Mouse (Mus musculus): ENCODE data around the gene Arhgef10l. TPM values are rescaled to one million over a fixed set of nuclear protein-coding genes. Genes with fewer than 3 reads are reported as not detected.
"Not testable (repeated sequence)": the region's sequence is repeated elsewhere in the genome, so short reads cannot be mapped to it uniquely, and the experiment has no call there.

Gene Arhgef10l
- polyA plus RNA-seq, 1 experiment from 2014 or later = 23.6 TPM

DNA sequence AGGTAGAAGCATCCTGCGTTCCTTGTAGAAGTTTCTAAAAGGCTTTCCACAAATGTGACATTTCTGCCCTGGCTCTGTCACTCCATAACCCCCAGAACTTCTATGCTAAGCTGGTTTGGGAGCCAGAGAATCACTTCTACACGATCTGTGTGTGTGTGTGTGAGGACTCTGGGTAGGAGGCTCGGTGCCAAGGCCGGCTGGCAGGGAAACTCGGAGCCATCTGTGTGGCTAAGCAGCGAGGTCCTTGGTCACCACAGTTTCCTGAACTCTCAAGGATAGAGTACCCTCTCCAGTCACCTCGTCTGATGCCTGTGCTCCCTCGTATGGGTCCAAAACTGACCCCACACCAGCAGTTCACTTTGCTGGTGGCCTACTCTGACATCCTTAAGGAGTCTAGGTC, 86.2 kb downstream of the Arhgef10l start:
- WGBS = 94% methylated on average over 8 of the region's 8 CpGs
- Histone ChIP-seq H3K4me1 (replicated peaks; ENCODE audit: control insufficient read depth, insufficient read depth, low read length) (no peaks in the 10 kb centered on the region), H3K27me3 (ENCODE audit: control insufficient read depth, insufficient read depth, low read length) (no peaks in the 10 kb centered on the region), H3K9me3 (ENCODE audit: control insufficient read depth, low read length) (no peaks in the 10 kb centered on the region), H3K36me3 (ENCODE audit: control insufficient read depth, insufficient read depth, low read length) (peaks cover 5% of the 10 kb centered on the region; the same call in 1 of the 2 replicates), H3K27ac (ENCODE audit: low read depth, low read length) (no peak overlapping the region), H3K9ac (ENCODE audit: low read length) (no peak overlapping the region), H3K4me2 (ENCODE audit: low read depth, low read length, severe bottlenecking) (no peak overlapping the region), H3K4me3 (ENCODE audit: low read depth, low read length) (no peak overlapping the region)
- no peak for ATAC-seq (replicated peaks; ENCODE audit: low FRiP score)
- DNase-seq (ENCODE audit: low spot score) = no peak

DNA sequence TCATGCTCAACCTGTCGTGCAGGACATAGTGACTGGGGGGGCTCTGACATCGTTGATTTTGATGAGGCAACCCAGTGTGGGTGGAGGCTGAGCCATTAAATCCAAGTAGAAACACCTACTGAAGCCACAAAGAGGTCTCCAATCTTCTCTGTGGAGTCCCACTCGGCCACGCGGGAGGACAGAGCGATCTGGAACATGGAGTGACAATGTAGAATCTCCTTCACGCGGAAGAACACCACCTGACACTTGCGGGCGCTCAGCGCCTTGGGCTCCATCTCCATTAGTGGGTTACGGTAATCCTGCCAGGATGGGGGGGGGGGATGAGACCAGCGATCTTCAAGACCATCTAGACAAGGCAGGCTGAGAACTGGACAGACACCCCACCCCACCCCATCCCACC, 86.7 kb downstream of the Arhgef10l start:
- no peak for DNase-seq (ENCODE audit: low spot score)
- peaks cover 5% of the 10 kb centered on the region; the same call in 1 of the 2 replicates for H3K36me3 ChIP-seq (ENCODE audit: control insufficient read depth, insufficient read depth, low read length)
- H3K4me3 ChIP-seq (ENCODE audit: low read depth, low read length) = no peak overlapping the region
- no peak overlapping the region for H3K27ac ChIP-seq (ENCODE audit: low read depth, low read length)
- no peak overlapping the region for H3K4me2 ChIP-seq (ENCODE audit: low read depth, low read length, severe bottlenecking)
- H3K4me1 ChIP-seq (replicated peaks; ENCODE audit: control insufficient read depth, insufficient read depth, low read length) = no peaks in the 10 kb centered on the region
- H3K9me3 ChIP-seq (ENCODE audit: control insufficient read depth, low read length) = no peaks in the 10 kb centered on the region
- no peak for ATAC-seq (replicated peaks; ENCODE audit: low FRiP score)
- WGBS = 96% methylated on average over 13 of the region's 13 CpGs
- H3K9ac ChIP-seq (ENCODE audit: low read length) = no peak overlapping the region
- H3K27me3 ChIP-seq (ENCODE audit: control insufficient read depth, insufficient read depth, low read length) = no peaks in the 10 kb centered on the region

DNA sequence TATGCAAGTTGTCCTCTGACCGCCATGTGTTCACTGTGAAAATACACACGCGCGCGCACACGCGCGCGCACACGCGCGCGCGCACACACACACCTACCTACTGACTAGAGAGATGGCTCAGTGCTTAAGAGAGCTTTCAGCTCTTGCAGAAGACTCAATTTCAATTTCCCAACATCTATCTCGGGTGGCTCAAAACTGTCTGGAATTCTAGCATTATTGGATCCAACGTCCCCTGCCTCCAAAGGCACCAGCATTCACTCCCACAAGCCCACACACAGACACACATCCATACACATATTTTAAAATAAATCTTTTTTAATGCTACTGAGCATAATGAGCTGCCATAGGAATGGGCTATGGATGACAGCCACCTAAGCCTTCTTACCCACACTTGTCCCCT, 89.2 kb downstream of the Arhgef10l start:
- 97% methylated on average over 16 of the region's 16 CpGs for WGBS

DNA sequence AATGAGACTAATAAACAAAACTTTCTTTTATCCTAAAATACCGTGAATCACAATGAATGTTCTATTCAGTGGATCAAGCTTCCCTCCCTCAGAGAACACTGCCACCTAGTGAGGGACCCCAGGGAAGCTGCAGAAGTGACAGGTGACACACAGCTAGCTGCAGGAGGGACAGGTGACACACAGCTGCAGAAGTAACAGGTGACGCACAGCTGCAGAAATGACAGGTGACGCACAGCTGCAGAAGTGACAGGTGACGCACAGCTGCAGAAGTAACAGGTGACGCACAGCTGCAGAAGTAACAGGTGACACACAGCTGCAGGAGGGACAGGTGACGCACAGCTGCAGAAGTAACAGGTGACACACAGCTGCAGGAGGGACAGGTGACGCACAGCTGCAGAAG, 90.9 kb downstream of the Arhgef10l start:
- not testable (repeated sequence) for H3K4me2 ChIP-seq (ENCODE audit: low read depth, low read length, severe bottlenecking); H3K27ac ChIP-seq (ENCODE audit: low read depth, low read length); ATAC-seq (replicated peaks; ENCODE audit: low FRiP score); H3K9me3 ChIP-seq (ENCODE audit: control insufficient read depth, low read length); H3K36me3 ChIP-seq (ENCODE audit: control insufficient read depth, insufficient read depth, low read length); H3K4me1 ChIP-seq (replicated peaks; ENCODE audit: control insufficient read depth, insufficient read depth, low read length); DNase-seq (ENCODE audit: low spot score); H3K9ac ChIP-seq (ENCODE audit: low read length); H3K4me3 ChIP-seq (ENCODE audit: low read depth, low read length); H3K27me3 ChIP-seq (ENCODE audit: control insufficient read depth, insufficient read depth, low read length)
- WGBS = 91% methylated on average over 7 of the region's 7 CpGs

More for the DNA sequence above, 89.2 kb downstream of the Arhgef10l start:
- no peak overlapping the region for H3K4me3 ChIP-seq (ENCODE audit: low read depth, low read length)
- no peak for DNase-seq (ENCODE audit: low spot score)
- H3K4me1 ChIP-seq (replicated peaks; ENCODE audit: control insufficient read depth, insufficient read depth, low read length) = no peaks in the 10 kb centered on the region
- H3K9me3 ChIP-seq (ENCODE audit: control insufficient read depth, low read length) = no peaks in the 10 kb centered on the region
- no peak overlapping the region for H3K4me2 ChIP-seq (ENCODE audit: low read depth, low read length, severe bottlenecking)
- no peak overlapping the region for H3K9ac ChIP-seq (ENCODE audit: low read length)
- no peak for ATAC-seq (replicated peaks; ENCODE audit: low FRiP score)
- peaks cover 5% of the 10 kb centered on the region; the same call in 1 of the 2 replicates for H3K36me3 ChIP-seq (ENCODE audit: control insufficient read depth, insufficient read depth, low read length)
- H3K27me3 ChIP-seq (ENCODE audit: control insufficient read depth, insufficient read depth, low read length) = no peaks in the 10 kb centered on the region
- H3K27ac ChIP-seq (ENCODE audit: low read depth, low read length) = no peak overlapping the region

DNA sequence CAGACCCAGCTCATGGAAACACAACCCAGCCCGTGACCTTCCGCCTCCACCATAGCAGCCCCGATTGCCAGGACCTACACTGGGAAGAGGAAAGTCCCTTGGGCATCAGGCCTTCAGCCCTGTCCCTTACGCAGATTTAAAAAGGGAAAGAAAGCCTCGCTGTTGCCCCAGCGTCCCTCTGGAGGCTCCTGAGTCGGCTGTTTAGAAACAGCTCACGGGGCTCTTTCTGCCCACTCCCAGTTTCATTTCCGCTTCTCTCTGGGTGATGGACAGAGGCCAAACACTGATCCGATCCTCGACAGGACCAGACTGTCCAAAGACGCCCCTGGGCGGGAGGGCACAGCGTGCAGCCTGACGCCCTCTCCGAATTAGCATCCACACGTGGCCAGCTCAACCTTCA, 93.4 kb downstream of the Arhgef10l start:
- H3K4me2 ChIP-seq (ENCODE audit: low read depth, low read length, severe bottlenecking) = no peak overlapping the region
- WGBS = 91% methylated on average over 17 of the region's 17 CpGs
- no peak overlapping the region for H3K4me3 ChIP-seq (ENCODE audit: low read depth, low read length)
- no peak for ATAC-seq (replicated peaks; ENCODE audit: low FRiP score)
- H3K27me3 ChIP-seq (ENCODE audit: control insufficient read depth, insufficient read depth, low read length) = no peaks in the 10 kb centered on the region
- no peaks in the 10 kb centered on the region for H3K9me3 ChIP-seq (ENCODE audit: control insufficient read depth, low read length)
- peaks cover 10% of the 10 kb centered on the region for H3K36me3 ChIP-seq (ENCODE audit: control insufficient read depth, insufficient read depth, low read length)
- no peak for DNase-seq (ENCODE audit: low spot score)
- no peak overlapping the region for H3K9ac ChIP-seq (ENCODE audit: low read length)
- no peak overlapping the region for H3K27ac ChIP-seq (ENCODE audit: low read depth, low read length)
- no peaks in the 10 kb centered on the region for H3K4me1 ChIP-seq (replicated peaks; ENCODE audit: control insufficient read depth, insufficient read depth, low read length)

DNA sequence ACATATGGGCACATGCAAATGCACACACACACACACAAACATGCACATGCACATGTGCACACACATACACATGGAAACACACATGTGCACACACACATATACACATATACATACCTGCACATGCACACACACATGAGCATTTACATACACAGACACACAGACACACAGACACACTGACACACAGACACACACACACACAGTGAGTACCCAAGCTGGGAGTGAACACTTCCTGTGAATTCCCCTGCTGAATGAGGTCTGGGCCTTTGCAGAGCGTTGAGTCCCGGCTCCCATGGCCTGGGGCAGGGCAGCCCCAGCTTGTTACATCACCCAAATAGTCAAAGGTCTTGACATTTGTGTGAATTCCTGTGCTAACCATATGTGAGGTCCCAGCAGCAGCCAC, 96.4 kb downstream of the Arhgef10l start:
- Histone ChIP-seq H3K4me2 (ENCODE audit: low read depth, low read length, severe bottlenecking) (no peak overlapping the region), H3K4me3 (ENCODE audit: low read depth, low read length) (no peak overlapping the region), H3K36me3 (ENCODE audit: control insufficient read depth, insufficient read depth, low read length) (peaks cover 11% of the 10 kb centered on the region), H3K9me3 (ENCODE audit: control insufficient read depth, low read length) (no peaks in the 10 kb centered on the region), H3K9ac (ENCODE audit: low read length) (no peak overlapping the region), H3K27me3 (ENCODE audit: control insufficient read depth, insufficient read depth, low read length) (no peaks in the 10 kb centered on the region), H3K27ac (ENCODE audit: low read depth, low read length) (no peak overlapping the region), H3K4me1 (replicated peaks; ENCODE audit: control insufficient read depth, insufficient read depth, low read length) (no peaks in the 10 kb centered on the region)
- ATAC-seq (replicated peaks; ENCODE audit: low FRiP score) = no peak
- WGBS = 89% methylated on average over 2 of the region's 2 CpGs
- DNase-seq (ENCODE audit: low spot score) = no peak

DNA sequence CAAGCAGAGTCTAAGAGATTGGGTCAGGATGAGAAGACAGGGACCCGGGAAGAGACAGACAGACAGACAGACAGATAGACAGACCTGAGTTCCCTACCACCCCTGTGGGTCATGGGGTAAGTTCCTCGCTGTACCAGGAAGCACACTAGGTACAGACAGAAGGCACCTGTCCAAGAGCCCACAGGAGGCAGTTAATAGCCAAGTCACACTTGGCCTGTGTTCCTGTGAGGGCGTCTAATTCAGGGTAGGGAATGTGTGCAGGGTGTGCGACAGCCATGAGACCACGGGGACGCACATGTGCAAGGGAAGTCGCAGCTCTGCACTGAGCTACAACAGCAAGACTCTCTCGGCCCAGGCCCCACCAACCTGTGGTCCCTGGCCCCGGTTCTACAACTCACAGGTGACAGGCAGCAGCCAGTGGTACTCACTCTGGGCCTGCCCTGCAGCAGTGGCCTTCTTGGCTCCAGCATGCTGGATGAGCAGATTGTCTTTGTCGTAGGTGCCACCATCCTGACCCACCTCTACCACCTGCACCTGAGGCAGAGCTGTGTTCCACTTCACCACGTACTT, 97.8 kb downstream of the Arhgef10l start:
- no peak overlapping the region for H3K4me2 ChIP-seq (ENCODE audit: low read depth, low read length, severe bottlenecking)
- H3K27me3 ChIP-seq (ENCODE audit: control insufficient read depth, insufficient read depth, low read length) = no peaks in the 10 kb centered on the region
- 96% methylated on average over 11 of the region's 11 CpGs for WGBS
- no peak overlapping the region for H3K4me3 ChIP-seq (ENCODE audit: low read depth, low read length)
- DNase-seq (ENCODE audit: low spot score) = no peak
- no peak overlapping the region for H3K27ac ChIP-seq (ENCODE audit: low read depth, low read length)
- peaks cover 11% of the 10 kb centered on the region for H3K36me3 ChIP-seq (ENCODE audit: control insufficient read depth, insufficient read depth, low read length)
- H3K9me3 ChIP-seq (ENCODE audit: control insufficient read depth, low read length) = no peaks in the 10 kb centered on the region
- ATAC-seq (replicated peaks; ENCODE audit: low FRiP score) = no peak
- no peaks in the 10 kb centered on the region for H3K4me1 ChIP-seq (replicated peaks; ENCODE audit: control insufficient read depth, insufficient read depth, low read length)
- H3K9ac ChIP-seq (ENCODE audit: low read length) = no peak overlapping the region

DNA sequence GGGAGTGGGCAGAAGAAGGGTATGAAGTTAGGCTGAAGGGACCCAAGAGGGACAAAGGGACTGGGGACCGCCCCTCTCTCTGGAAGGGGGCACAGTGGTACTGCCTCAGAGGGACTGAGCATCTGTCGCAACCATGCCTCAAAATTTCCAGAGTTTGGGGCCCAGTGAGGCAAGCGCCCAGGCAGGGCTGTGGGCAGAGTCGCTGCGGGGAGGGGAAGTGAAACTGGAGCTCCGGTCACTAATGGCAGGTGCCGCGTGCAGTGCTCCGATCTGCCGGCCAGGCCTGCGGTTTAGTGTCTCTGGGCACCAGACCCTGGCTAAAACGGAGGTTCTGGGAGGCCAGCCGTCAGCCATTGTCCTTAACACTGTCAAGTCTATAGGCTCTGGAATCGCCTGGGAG, 99.0 kb downstream of the Arhgef10l start:
- Histone ChIP-seq H3K9ac (ENCODE audit: low read length) (no peak overlapping the region), H3K36me3 (ENCODE audit: control insufficient read depth, insufficient read depth, low read length) (peaks cover 23% of the 10 kb centered on the region), H3K27ac (ENCODE audit: low read depth, low read length) (no peak overlapping the region), H3K9me3 (ENCODE audit: control insufficient read depth, low read length) (no peaks in the 10 kb centered on the region; the same call in 1 of the 2 replicates), H3K27me3 (ENCODE audit: control insufficient read depth, insufficient read depth, low read length) (no peaks in the 10 kb centered on the region), H3K4me2 (ENCODE audit: low read depth, low read length, severe bottlenecking) (no peak overlapping the region), H3K4me3 (ENCODE audit: low read depth, low read length) (no peak overlapping the region), H3K4me1 (replicated peaks; ENCODE audit: control insufficient read depth, insufficient read depth, low read length) (no peaks in the 10 kb centered on the region)
- no peak for ATAC-seq (replicated peaks; ENCODE audit: low FRiP score)
- no peak for DNase-seq (ENCODE audit: low spot score)
- 94% methylated on average over 14 of the region's 14 CpGs for WGBS

DNA sequence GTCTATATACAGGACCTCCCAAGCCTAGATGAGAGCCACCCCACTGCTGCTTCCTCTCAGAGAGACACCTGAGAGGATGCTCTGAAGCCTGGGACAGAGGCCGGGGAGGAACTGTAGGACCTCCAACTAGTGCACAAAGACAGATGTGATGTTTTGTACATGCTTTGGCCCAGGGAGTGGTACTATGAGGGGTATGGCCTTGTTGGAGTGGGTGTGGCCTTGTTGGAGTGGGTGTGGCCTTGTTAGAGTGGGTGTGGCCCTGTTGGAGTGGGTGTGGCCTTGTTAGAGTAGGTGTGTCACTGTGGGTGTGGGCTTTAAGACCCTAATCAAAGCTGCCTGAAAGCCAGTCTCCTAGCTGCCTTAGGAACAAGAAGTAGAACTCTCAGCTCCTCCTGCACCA, 101.4 kb downstream of the Arhgef10l start:
- ATAC-seq (replicated peaks; ENCODE audit: low FRiP score); H3K9ac ChIP-seq (ENCODE audit: low read length); H3K4me3 ChIP-seq (ENCODE audit: low read depth, low read length); H3K27me3 ChIP-seq (ENCODE audit: control insufficient read depth, insufficient read depth, low read length); DNase-seq (ENCODE audit: low spot score); H3K4me1 ChIP-seq (replicated peaks; ENCODE audit: control insufficient read depth, insufficient read depth, low read length); H3K9me3 ChIP-seq (ENCODE audit: control insufficient read depth, low read length); H3K4me2 ChIP-seq (ENCODE audit: low read depth, low read length, severe bottlenecking); H3K27ac ChIP-seq (ENCODE audit: low read depth, low read length): not testable (repeated sequence)
- H3K36me3 ChIP-seq (ENCODE audit: control insufficient read depth, insufficient read depth, low read length) = peaks cover 27% of the 10 kb centered on the region
- WGBS = 100% methylated on average over 1 of the region's 1 CpGs

Measured in forebrain, embryonic 11.5 days (tissue).